Mouse (Mus musculus) embryonic facial prominence, embryonic 14.5 days (tissue): ENCODE results near the gene Ttc37. TPM values are rescaled to one million over a fixed set of nuclear protein-coding genes. Genes with fewer than 3 reads are reported as not detected.
A peak's percentile ranks its signal among the peaks of the same experiment; 100 is the strongest.

ENCODE experiments used
- ATAC-seq: fragments of 200-750 bp; cut with Nextera tagmentation; 2 replicates; pipeline ENCODE4 v1.8.0; 2017; ENCODE audit warnings: low read depth, moderate number of reproducible peaks, moderate TSS enrichment
- DNase-seq: peaks from one replicate; pipeline ENCODE4 v3.0.0-alpha.2; 2015; ENCODE audit warnings: low spot score
- H3K27ac ChIP-seq: fragments of 300-500 bp; sonication (generic); replicated peaks from 2 replicates; pipeline ENCODE4 v1.5.1; 2014; ENCODE audit warnings: low read depth, mild to moderate bottlenecking, low read length, moderate library complexity
- H3K27me3 ChIP-seq: fragments of 300-500 bp; sonication (generic); replicated peaks from 2 replicates; pipeline ENCODE4 v1.6.1; 2014; ENCODE audit warnings: low read length; ENCODE audit not compliant: control insufficient read depth, insufficient read depth
- H3K36me3 ChIP-seq: fragments of 300-500 bp; sonication (generic); 2 replicates; pipeline ENCODE4 v1.6.1; 2014; ENCODE audit warnings: low read length, mixed read lengths; ENCODE audit not compliant: control insufficient read depth, insufficient read depth
- H3K4me1 ChIP-seq: fragments of 300-500 bp; sonication (generic); 2 replicates; pipeline ENCODE4 v1.6.1; 2014; ENCODE audit warnings: antibody characterized with exemption, low read length; ENCODE audit not compliant: control insufficient read depth, insufficient read depth
- H3K4me2 ChIP-seq: fragments of 300-500 bp; sonication (generic); 2 replicates; pipeline ENCODE4 v1.6.1; 2014; ENCODE audit warnings: low read depth, mild to moderate bottlenecking, low read length, moderate library complexity, mixed read lengths
- H3K4me3 ChIP-seq: fragments of 300-500 bp; sonication (generic); 2 replicates; pipeline ENCODE4 v1.5.1; 2014; ENCODE audit warnings: low read depth, mild to moderate bottlenecking, low read length
- H3K9ac ChIP-seq: fragments of 300-500 bp; sonication (generic); 2 replicates; pipeline ENCODE4 v1.6.1; 2014; ENCODE audit warnings: low read depth, mild to moderate bottlenecking, low read length, moderate library complexity, mixed read lengths
- H3K9me3 ChIP-seq: fragments of 300-500 bp; sonication (generic); 2 replicates; pipeline ENCODE4 v1.6.1; 2016; ENCODE audit warnings: low read length; ENCODE audit not compliant: control insufficient read depth
- WGBS: fragments of 180-500 bp; shearing (Covaris S2); extraction: QIAGEN DNeasy Blood & Tissue Kit; methylation state at CpG from one replicate; pipeline ENCODE4 v1.1.7; 2014; 5-methylcytosine and 5-hydroxymethylcytosine counted together
- polyA plus RNA-seq: library from polyadenylated mRNA; unstranded; fragments of >200 nt; fragmentation: Nextera tagmentation; extraction: Ambion mirVana; gene quantifications from 2 replicates; pipeline ENCODE4 v1.2.1, GENCODE M21; 2014

Gene Ttc37
- 19.6 and 20.9 TPM in 2 replicates for polyA plus RNA-seq

GRCm38 (mm10) chr13:76098493-76099303 lies at the start of gene Ttc37, which contains the start of gene Arsk:
Gene Ttc37, plus strand, starts transcription at chr13:76098734.
Gene Arsk, minus strand, starts transcription at chr13:76098660.
- Histone ChIP-seq H3K27me3 (no peaks in the 10 kb centered on the region), H3K4me1 (peaks cover 6% of the 10 kb centered on the region; the same call in 1 of the 2 replicates), H3K4me2 (peak within 1 kb of the TSS; percentile 66), H3K4me3 (peak within 1 kb of the TSS; percentile 72), H3K27ac (peak within 1 kb of the TSS; percentile 84), H3K9ac (peak within 1 kb of the TSS; percentile 79), H3K9me3 (no peaks in the 10 kb centered on the region), H3K36me3 (peaks cover 12% of the 10 kb centered on the region; the same call in 1 of the 2 replicates)
- DNase-seq (peak; percentile 99), ATAC-seq (peak; percentile 98)
- WGBS, result under 1% methylated on average over 34 of the region's 34 CpGs

DNA sequence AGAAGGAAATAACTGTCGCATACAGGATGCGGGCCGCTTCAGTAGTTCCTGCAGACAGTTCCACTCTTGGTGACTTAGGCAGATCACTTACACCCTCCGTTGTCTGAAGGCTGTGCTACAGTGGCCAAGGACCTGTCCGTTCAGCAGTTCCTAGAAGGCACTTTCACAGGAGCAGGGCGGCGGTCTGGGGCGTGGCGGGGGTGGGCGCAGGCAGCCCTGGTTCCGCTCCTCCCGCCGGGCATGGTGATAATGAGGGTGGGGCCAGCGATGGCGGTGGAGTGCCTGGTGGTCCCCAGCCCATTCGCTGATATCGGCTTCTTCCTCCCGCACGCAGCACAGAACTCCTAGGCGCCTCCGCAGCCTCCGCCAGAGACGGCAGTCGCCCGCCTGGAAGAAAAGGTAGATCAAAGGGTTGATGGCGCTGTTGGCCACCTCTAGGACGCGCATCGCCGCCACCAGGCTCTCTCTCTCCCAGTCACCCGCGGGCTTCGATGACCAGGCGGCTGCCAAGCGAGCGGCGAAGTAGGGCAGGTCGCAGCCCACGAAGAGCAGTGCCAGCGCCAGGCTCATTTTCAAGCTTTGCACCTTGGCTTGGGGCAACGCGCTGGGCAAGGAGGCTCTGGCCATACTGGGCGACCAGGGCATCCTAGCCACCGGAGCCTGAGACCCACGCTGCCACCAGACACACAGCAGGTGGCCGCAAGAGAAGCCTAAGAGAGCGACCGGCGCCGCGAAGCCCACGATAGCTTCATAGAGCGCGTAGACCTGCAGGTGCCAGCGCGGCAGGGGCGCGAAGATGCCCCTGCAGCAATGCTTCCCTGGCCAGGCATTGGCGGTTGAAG lies 42.9 kb upstream of the Ttc37 start:
- Histone ChIP-seq H3K27me3 (peaks cover 50% of the 10 kb centered on the region), H3K36me3 (no peaks in the 10 kb centered on the region), H3K27ac (no peak overlapping the region), H3K9ac (peak overlapping the region; percentile 53; the same call in 1 of the 2 replicates), H3K9me3 (no peaks in the 10 kb centered on the region), H3K4me1 (peaks cover 11% of the 10 kb centered on the region; the same call in 1 of the 2 replicates), H3K4me3 (peak overlapping the region; percentile 48), H3K4me2 (peak overlapping the region; percentile 90)
- ATAC-seq (peak; percentile 39), DNase-seq (peak; percentile 17)
- 1% methylated on average over 41 of the region's 59 CpGs for WGBS

- peak; percentile 93 for ATAC-seq
- Histone ChIP-seq H3K9me3 (no peaks in the 10 kb centered on the region), H3K9ac (peak overlapping the region; percentile 53; the same call in 1 of the 2 replicates), H3K4me2 (peak overlapping the region; percentile 90), H3K36me3 (no peaks in the 10 kb centered on the region), H3K4me3 (peak overlapping the region; percentile 48), H3K4me1 (peaks cover 11% of the 10 kb centered on the region; the same call in 1 of the 2 replicates), H3K27me3 (peaks cover 50% of the 10 kb centered on the region), H3K27ac (no peak overlapping the region)
- WGBS, result 2% methylated on average over 22 of the region's 34 CpGs
- peak; percentile 77 for DNase-seq
Observed at GRCm38 (mm10) chr13:76056261-76056724, 42.2 kb upstream of the Ttc37 start.

DNA sequence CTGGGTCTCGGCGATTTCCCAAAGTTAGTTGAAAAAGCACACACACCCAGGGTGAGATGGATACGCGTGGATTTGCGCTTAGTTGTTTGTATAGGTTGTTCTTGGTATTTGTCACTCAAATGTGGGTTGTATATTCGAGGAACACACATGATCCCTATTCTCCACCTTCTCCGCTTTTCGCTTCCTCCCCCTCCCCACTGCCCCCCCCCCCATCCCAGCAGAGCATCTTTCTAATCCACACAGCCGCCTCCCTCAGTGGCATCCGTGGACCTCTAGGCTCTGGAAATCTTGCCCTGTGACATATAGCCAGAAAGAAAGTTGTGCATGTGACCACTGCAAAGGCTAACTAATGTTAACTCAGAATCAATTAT lies 41.7 kb upstream of the Ttc37 start, which contains the start of gene Gpr150:
Gene Gpr150, minus strand, starts transcription at position 101 of the 371 bp plus-strand sequence.
- Histone ChIP-seq H3K27me3 (peaks cover 50% of the 10 kb centered on the region), H3K27ac (no peak within 1 kb of the TSS), H3K36me3 (no peaks in the 10 kb centered on the region), H3K4me2 (peak within 1 kb of the TSS; percentile 90), H3K9ac (peak within 1 kb of the TSS; percentile 53; the same call in 1 of the 2 replicates), H3K9me3 (no peaks in the 10 kb centered on the region), H3K4me1 (peaks cover 11% of the 10 kb centered on the region; the same call in 1 of the 2 replicates), H3K4me3 (peak within 1 kb of the TSS; percentile 48)
- ATAC-seq (no peak), DNase-seq (no peak)
- WGBS, result 16% methylated on average over 10 of the region's 10 CpGs

- no peak overlapping the region for H3K4me2 ChIP-seq
- H3K9ac ChIP-seq, result no peak overlapping the region
- 61% methylated on average over 10 of the region's 10 CpGs for WGBS
- DNase-seq (no peak), ATAC-seq (no peak)
- no peak overlapping the region for H3K4me3 ChIP-seq
- no peak overlapping the region for H3K27ac ChIP-seq
- peaks cover 11% of the 10 kb centered on the region; the same call in 1 of the 2 replicates for H3K4me1 ChIP-seq
- H3K27me3 ChIP-seq, result peaks cover 50% of the 10 kb centered on the region
- no peaks in the 10 kb centered on the region for H3K9me3 ChIP-seq
- H3K36me3 ChIP-seq, result peaks cover 5% of the 10 kb centered on the region; the same call in 1 of the 2 replicates
Observed at GRCm38 (mm10) chr13:76057267-76058069, 41.1 kb upstream of the Ttc37 start.

GRCm38 (mm10) chr13:76059591-76059990 lies 38.9 kb upstream of the Ttc37 start:
- no peak for ATAC-seq
- 88% methylated on average over 4 of the region's 4 CpGs for WGBS
- Histone ChIP-seq H3K9ac (no peak overlapping the region), H3K4me2 (no peak overlapping the region), H3K27me3 (peaks cover 36% of the 10 kb centered on the region), H3K4me3 (no peak overlapping the region), H3K36me3 (peaks cover 5% of the 10 kb centered on the region; the same call in 1 of the 2 replicates), H3K4me1 (peaks cover 11% of the 10 kb centered on the region; the same call in 1 of the 2 replicates), H3K9me3 (no peaks in the 10 kb centered on the region), H3K27ac (no peak overlapping the region)
- DNase-seq, result no peak

DNA sequence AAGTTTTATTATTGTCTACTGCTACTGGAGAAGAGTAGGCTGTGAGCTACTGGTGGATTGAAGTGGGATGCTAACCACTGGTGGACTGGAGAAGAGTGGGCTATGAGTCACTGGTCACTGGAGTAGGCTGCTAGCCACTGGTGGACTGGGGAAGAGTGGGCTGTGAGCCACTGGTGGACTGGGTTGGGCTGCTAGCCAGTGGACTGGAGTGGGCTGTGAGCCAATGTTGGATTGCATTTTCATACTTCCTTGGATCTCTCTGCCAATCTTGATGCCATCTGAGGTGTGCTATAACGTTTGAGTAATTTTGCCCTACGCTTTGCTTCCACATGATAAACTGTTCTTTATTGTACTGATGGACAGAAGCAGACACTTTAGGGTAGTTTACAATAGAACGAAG lies 36.4 kb upstream of the Ttc37 start:
- ATAC-seq, result no peak
- Histone ChIP-seq H3K9ac (no peak overlapping the region), H3K27me3 (peaks cover 10% of the 10 kb centered on the region), H3K9me3 (no peaks in the 10 kb centered on the region), H3K36me3 (peaks cover 9% of the 10 kb centered on the region; the same call in 1 of the 2 replicates), H3K4me3 (no peak overlapping the region), H3K27ac (no peak overlapping the region), H3K4me1 (no peaks in the 10 kb centered on the region), H3K4me2 (no peak overlapping the region)
- no peak for DNase-seq
- 89% methylated on average over 3 of the region's 3 CpGs for WGBS
